Mouse (Mus musculus) heart, adult 9 months (tissue): Measurements from ENCODE around the gene Foxd3.

Source experiments
- DNase-seq, 2 experiments: peaks; one replicate each; pipeline ENCODE4 v3.0.0; 2022; ENCODE audit warnings: low spot score in 2 of 2

Foxd3 gene

GRCm38 (mm10) chr4:99657430-99657820 is 1.3 kb downstream of the Foxd3 start:
- DNase-seq: no peak

- no peak for DNase-seq
Measured at GRCm38 (mm10) chr4:99657831-99658470, 1.9 kb downstream of the Foxd3 start.

- DNase-seq: no peak
Measured at GRCm38 (mm10) chr4:99658881-99659280, 2.8 kb downstream of the Foxd3 start.

- DNase-seq: no peak
Measured at GRCm38 (mm10) chr4:99659361-99660072, 3.4 kb downstream of the Foxd3 start.

- no peak for DNase-seq
Measured at GRCm38 (mm10) chr4:99660073-99660611, 4.0 kb downstream of the Foxd3 start.

- peak in 1 of 2 experiments; percentile 43 for DNase-seq
Measured at GRCm38 (mm10) chr4:99660981-99661380, 4.9 kb downstream of the Foxd3 start.

- no peak for DNase-seq
Measured at GRCm38 (mm10) chr4:99661956-99662355, 5.9 kb downstream of the Foxd3 start.

GRCm38 (mm10) chr4:99662431-99662830 is 6.3 kb downstream of the Foxd3 start:
- DNase-seq: no peak

GRCm38 (mm10) chr4:99662841-99663567 is 6.9 kb downstream of the Foxd3 start:
- no peak for DNase-seq

- no peak for DNase-seq
Measured at GRCm38 (mm10) chr4:99663710-99664109, 7.6 kb downstream of the Foxd3 start.

GRCm38 (mm10) chr4:99670203-99670851 is 14.2 kb downstream of the Foxd3 start:
- DNase-seq: no peak

GRCm38 (mm10) chr4:99675191-99675590 is 19.1 kb downstream of the Foxd3 start:
- DNase-seq: no peak

- peak; percentile 53 to 65 for DNase-seq
Measured at GRCm38 (mm10) chr4:99683941-99684340, 27.8 kb downstream of the Foxd3 start.

- DNase-seq: no peak
Measured at GRCm38 (mm10) chr4:99686308-99686707, 30.2 kb downstream of the Foxd3 start.
